Mouse (Mus musculus) brain, embryonic 14.5 days (tissue): Measurements from ENCODE around the gene Siglecf.

Source experiments
- CTCF ChIP-seq: fragments of 200-500 bp; IDR thresholded peaks from 2 replicates; pipeline ENCODE4 v1.5.1; 2012; ENCODE audit warnings: inconsistent platforms, mild to moderate bottlenecking, moderate library complexity, borderline replicate concordance; ENCODE audit not compliant: insufficient read depth, insufficient read length; ENCODE audit errors: extremely low read depth
- POLR2A ChIP-seq: fragments of 200-500 bp; IDR thresholded peaks from 2 replicates; pipeline ENCODE4 v1.6.1; 2012; ENCODE audit warnings: mild to moderate bottlenecking, inconsistent platforms, borderline replicate concordance; ENCODE audit not compliant: poor library complexity, insufficient read depth, insufficient read length, severe bottlenecking; ENCODE audit errors: extremely low read depth

DNA sequence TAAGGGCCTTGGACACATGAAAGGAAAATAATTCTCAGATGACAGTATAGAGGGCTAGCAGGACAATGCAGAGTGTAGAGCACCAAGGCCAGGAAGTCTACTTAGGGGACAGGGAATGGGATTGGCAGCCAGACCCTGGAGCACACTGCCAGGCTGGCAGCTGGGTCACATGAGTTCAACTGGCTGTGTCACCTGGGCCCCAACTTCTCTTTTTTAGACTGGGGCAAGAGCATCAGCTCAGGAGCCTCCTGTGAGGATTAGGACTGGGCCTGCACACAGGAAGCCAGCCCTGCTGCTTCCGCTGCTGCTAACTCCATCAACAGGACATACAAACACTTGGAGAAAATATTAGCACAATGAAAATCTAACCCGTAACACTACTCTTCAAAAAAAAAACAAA lies 42.1 kb upstream of the Siglecf start:
- TF ChIP-seq CTCF (no peak), POLR2A (no peak)
